Mouse (Mus musculus) forebrain, embryonic 14.5 days (tissue): ENCODE data around the gene Hspb7. TPM values are rescaled to one million over a fixed set of nuclear protein-coding genes. Genes with fewer than 3 reads are reported as not detected.

ENCODE experiments used
- ATAC-seq: fragments of 200-750 bp; cut with Nextera tagmentation; 2 replicates; pipeline ENCODE4 v1.8.0; 2017; ENCODE audit warnings: mild to moderate bottlenecking, moderate library complexity
- DNase-seq: peaks from one replicate; pipeline ENCODE4 v3.0.0-alpha.2; 2015; ENCODE audit warnings: low spot score
- H3K27ac ChIP-seq: fragments of 300-500 bp; sonication (generic); 2 replicates; pipeline ENCODE4 v1.5.1; 2014; ENCODE audit warnings: low read depth, mild to moderate bottlenecking, control low read depth, low read length, moderate library complexity
- H3K27me3 ChIP-seq: fragments of 300-500 bp; sonication (generic); replicated peaks from 2 replicates; pipeline ENCODE4 v1.6.1; 2014; ENCODE audit warnings: low read length, control low read depth, mixed read lengths; ENCODE audit not compliant: control insufficient read depth, insufficient read depth
- H3K36me3 ChIP-seq: fragments of 300-500 bp; sonication (generic); 2 replicates; pipeline ENCODE4 v1.6.1; 2014; ENCODE audit warnings: low read length, control low read depth; ENCODE audit not compliant: control insufficient read depth, insufficient read depth
- H3K4me1 ChIP-seq: fragments of 300-500 bp; sonication (generic); 2 replicates; pipeline ENCODE4 v1.6.1; 2014; ENCODE audit warnings: antibody characterized with exemption, low read length, control low read depth; ENCODE audit not compliant: control insufficient read depth, insufficient read depth
- H3K4me2 ChIP-seq: fragments of 300-500 bp; sonication (generic); 2 replicates; pipeline ENCODE4 v1.6.1; 2014; ENCODE audit warnings: mild to moderate bottlenecking, control low read depth, low read length
- H3K4me3 ChIP-seq: fragments of 300-500 bp; sonication (generic); 2 replicates; pipeline ENCODE4 v1.5.1; 2014; ENCODE audit warnings: low read depth, low read length, control low read depth
- H3K9ac ChIP-seq: fragments of 300-500 bp; sonication (generic); 2 replicates; pipeline ENCODE4 v1.6.1; 2014; ENCODE audit warnings: mild to moderate bottlenecking, low read length, control low read depth, moderate library complexity
- H3K9me3 ChIP-seq: fragments of 300-500 bp; sonication (generic); replicated peaks from 2 replicates; pipeline ENCODE4 v1.6.1; 2016; ENCODE audit warnings: low read length, control low read depth, mixed read lengths; ENCODE audit not compliant: control insufficient read depth
- WGBS: fragments of 180-500 bp; shearing (Covaris S2); extraction: QIAGEN DNeasy Blood & Tissue Kit; methylation state at CpG from one replicate; pipeline ENCODE4 v1.1.7; 2014; 5-methylcytosine and 5-hydroxymethylcytosine counted together
- polyA plus RNA-seq: library from polyadenylated mRNA; unstranded; fragments of >200 nt; fragmentation: Nextera tagmentation; extraction: Ambion mirVana; gene quantifications from 2 replicates; pipeline ENCODE4 v1.2.1, GENCODE M21; 2014

Hspb7 gene
- polyA plus RNA-seq, 1 experiment from 2014 or later, result not detected

- H3K9ac ChIP-seq, result no peak overlapping the region
- peaks cover under 1% of the 10 kb centered on the region; the same call in 1 of the 2 replicates for H3K27me3 ChIP-seq
- H3K27ac ChIP-seq, result no peak overlapping the region
- H3K4me1 ChIP-seq, result no peaks in the 10 kb centered on the region
- H3K9me3 ChIP-seq, result no peaks in the 10 kb centered on the region
- H3K4me2 ChIP-seq, result no peak overlapping the region
- ATAC-seq (no peak), DNase-seq (no peak)
- 70% methylated on average over 18 of the region's 18 CpGs for WGBS
- H3K4me3 ChIP-seq, result no peak overlapping the region
- no peaks in the 10 kb centered on the region for H3K36me3 ChIP-seq
Measured at GRCm38 (mm10) chr4:141389366-141390150, 31.0 kb upstream of the Hspb7 start.

- no peaks in the 10 kb centered on the region for H3K27me3 ChIP-seq
- H3K36me3 ChIP-seq, result no peaks in the 10 kb centered on the region
- H3K4me1 ChIP-seq, result no peaks in the 10 kb centered on the region
- 76% methylated on average over 12 of the region's 12 CpGs for WGBS
- no peak overlapping the region for H3K4me2 ChIP-seq
- ATAC-seq (no peak), DNase-seq (no peak)
- no peaks in the 10 kb centered on the region for H3K9me3 ChIP-seq
- no peak overlapping the region for H3K4me3 ChIP-seq
- H3K27ac ChIP-seq, result no peak overlapping the region
- no peak overlapping the region for H3K9ac ChIP-seq
Measured at GRCm38 (mm10) chr4:141391293-141391692, 29.3 kb upstream of the Hspb7 start.

- WGBS, result 14% methylated on average over 16 of the region's 16 CpGs
- H3K27ac ChIP-seq, result no peak overlapping the region
- H3K4me1 ChIP-seq, result no peaks in the 10 kb centered on the region
- no peaks in the 10 kb centered on the region for H3K9me3 ChIP-seq
- no peak for DNase-seq
- H3K4me2 ChIP-seq, result peak overlapping the region; percentile 12; the same call in 1 of the 2 replicates
- no peaks in the 10 kb centered on the region for H3K36me3 ChIP-seq
- H3K9ac ChIP-seq, result no peak overlapping the region
- ATAC-seq, result no peak
- H3K27me3 ChIP-seq, result no peaks in the 10 kb centered on the region
- H3K4me3 ChIP-seq, result no peak overlapping the region
Measured at GRCm38 (mm10) chr4:141394751-141395150, 25.8 kb upstream of the Hspb7 start.

- H3K27me3 ChIP-seq, result no peaks in the 10 kb centered on the region
- no peak overlapping the region for H3K27ac ChIP-seq
- no peaks in the 10 kb centered on the region for H3K36me3 ChIP-seq
- no peak for ATAC-seq
- H3K4me2 ChIP-seq, result no peak overlapping the region
- WGBS, result 78% methylated on average over 12 of the region's 12 CpGs
- no peaks in the 10 kb centered on the region for H3K9me3 ChIP-seq
- no peaks in the 10 kb centered on the region for H3K4me1 ChIP-seq
- DNase-seq, result no peak
- no peak overlapping the region for H3K4me3 ChIP-seq
- H3K9ac ChIP-seq, result no peak overlapping the region
Measured at GRCm38 (mm10) chr4:141397861-141398260, 22.7 kb upstream of the Hspb7 start.

- Histone ChIP-seq H3K27me3 (no peaks in the 10 kb centered on the region), H3K4me1 (no peaks in the 10 kb centered on the region), H3K9me3 (no peaks in the 10 kb centered on the region), H3K27ac (no peak within 1 kb of the TSS), H3K4me3 (no peak within 1 kb of the TSS), H3K36me3 (no peaks in the 10 kb centered on the region), H3K4me2 (no peak within 1 kb of the TSS), H3K9ac (no peak within 1 kb of the TSS)
- DNase-seq (no peak), ATAC-seq (no peak)
- WGBS, result 68% methylated on average over 12 of the region's 12 CpGs
Measured at GRCm38 (mm10) chr4:141398545-141398944, 22.0 kb upstream of the Hspb7 start, which contains the start of gene Clcnka. TSS of gene Clcnka (minus strand) at chr4:141398724.

GRCm38 (mm10) chr4:141400171-141400570, 20.4 kb upstream of the Hspb7 start:
- no peaks in the 10 kb centered on the region for H3K9me3 ChIP-seq
- no peak overlapping the region for H3K9ac ChIP-seq
- H3K4me1 ChIP-seq, result no peaks in the 10 kb centered on the region
- WGBS, result 87% methylated on average over 15 of the region's 15 CpGs
- no peak overlapping the region for H3K4me2 ChIP-seq
- H3K27ac ChIP-seq, result no peak overlapping the region
- DNase-seq, result no peak
- no peak overlapping the region for H3K4me3 ChIP-seq
- H3K27me3 ChIP-seq, result no peaks in the 10 kb centered on the region
- H3K36me3 ChIP-seq, result no peaks in the 10 kb centered on the region
- no peak for ATAC-seq

- Histone ChIP-seq H3K36me3 (no peaks in the 10 kb centered on the region), H3K9me3 (no peaks in the 10 kb centered on the region)
- WGBS, result 17% methylated on average over 15 of the region's 15 CpGs
Measured at GRCm38 (mm10) chr4:141404518-141405313, 15.9 kb upstream of the Hspb7 start.

GRCm38 (mm10) chr4:141405314-141405622, 15.3 kb upstream of the Hspb7 start:
- WGBS, result 77% methylated on average over 3 of the region's 3 CpGs
- no peaks in the 10 kb centered on the region for H3K36me3 ChIP-seq
- no peak overlapping the region for H3K4me3 ChIP-seq
- H3K4me2 ChIP-seq, result no peak overlapping the region
- DNase-seq (no peak), ATAC-seq (no peak)
- H3K9ac ChIP-seq, result no peak overlapping the region
- no peaks in the 10 kb centered on the region for H3K27me3 ChIP-seq
- H3K27ac ChIP-seq, result no peak overlapping the region
- H3K4me1 ChIP-seq, result no peaks in the 10 kb centered on the region
- H3K9me3 ChIP-seq, result no peaks in the 10 kb centered on the region

More at GRCm38 (mm10) chr4:141404518-141405313, 15.9 kb upstream of the Hspb7 start:
- H3K9ac ChIP-seq, result peak overlapping the region; percentile 40; the same call in 1 of the 2 replicates
- H3K27ac ChIP-seq, result no peak overlapping the region
- no peaks in the 10 kb centered on the region for H3K4me1 ChIP-seq
- H3K4me2 ChIP-seq, result 0 out of 2 replicates have a peak overlapping the region, but pooled peaks have one; percentile 20
- H3K4me3 ChIP-seq, result no peak overlapping the region
- H3K27me3 ChIP-seq, result no peaks in the 10 kb centered on the region
- DNase-seq (peak; percentile 87), ATAC-seq (peak; percentile 88)
